10 mouse cellular contexts compared by ENCODE assay signal in the genomic region with DNA sequence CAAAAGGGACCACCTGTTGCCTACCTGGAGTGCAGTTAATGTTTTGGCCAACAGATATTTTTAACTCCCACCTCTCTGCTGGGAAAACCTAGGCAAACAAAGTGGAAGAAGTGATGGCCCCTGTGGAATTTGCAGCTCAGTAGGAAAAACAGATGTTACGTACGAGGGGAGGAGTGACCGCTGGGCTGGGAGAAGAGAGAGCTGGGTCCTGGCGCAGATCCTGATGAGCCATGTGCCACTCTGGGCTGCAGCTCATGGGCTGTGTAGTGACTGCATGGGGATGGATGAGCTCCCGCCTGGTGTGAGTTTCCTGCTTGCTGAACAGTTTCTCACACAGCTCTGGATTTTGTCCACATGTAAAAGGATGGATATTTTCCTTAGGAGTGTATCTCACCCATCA. TPM values are rescaled to one million over a fixed set of nuclear protein-coding genes. Genes with fewer than 3 reads are reported as not detected.
A peak's percentile ranks its signal among the peaks of the same experiment; 100 is the strongest.
DNase-seq lines count a peak whose midpoint lies in the region; ATAC-seq lines count a peak whose summit lies in the region.
"Had no signal": no experiment of that assay in that cellular context is flagged by ENCODE, and none has a peak within 500 bp of the region (broad histone marks: within the 10 kb centered on the region; RNA-seq: fewer than 3 reads in every experiment).

No protein-coding gene starts in this region.

- WGBS in hindbrain, embryonic 16.5 days = 36% methylated on average over 5 of the region's 5 CpGs
- WGBS in hindbrain, embryonic 13.5 days = 48% methylated on average over 5 of the region's 5 CpGs

- peak; percentile 62; the same call in 1 of the 2 replicates for ATAC-seq in hindbrain, embryonic 16.5 days
- no peak for ATAC-seq in hindbrain, embryonic 13.5 days (ENCODE audit: low FRiP score)

- no peak overlapping the region for H3K27ac ChIP-seq in hindbrain, embryonic 16.5 days (ENCODE audit: low read depth, low read length)
- H3K27ac ChIP-seq in hindbrain, embryonic 13.5 days = no peak overlapping the region
- H3K27ac ChIP-seq: kidney, embryonic 15.5 days had no signal

- peak; percentile 87 for DNase-seq in 3T3-L1 (ENCODE audit: low read depth, low spot score)
- DNase-seq in embryo, embryonic 10.5 days (ENCODE audit: low spot score) = peak; percentile 27
- DNase-seq in heart, postnatal 10 days = peak; percentile 55 to 61
- no peak for DNase-seq in thymus, postnatal 10 days (ENCODE audit: low spot score in 2 of 2)
- DNase-seq in right cerebral cortex, postnatal 25 days = no peak
- DNase-seq in right cerebral cortex, adult 2 months (ENCODE audit: low spot score in 2 of 2) = no peak

- no peak overlapping the region for H3K4me3 ChIP-seq in hindbrain, embryonic 16.5 days (ENCODE audit: low read length)
- H3K4me3 ChIP-seq in hindbrain, embryonic 13.5 days = no peak overlapping the region
- H3K4me3 ChIP-seq: kidney, embryonic 15.5 days had no signal

- H3K4me2 ChIP-seq in hindbrain, embryonic 16.5 days (ENCODE audit: low read length) = no peak overlapping the region
- no peak overlapping the region for H3K4me2 ChIP-seq in hindbrain, embryonic 13.5 days

- H3K4me1 ChIP-seq in hindbrain, embryonic 16.5 days (ENCODE audit: control insufficient read depth, insufficient read depth, low read depth, low read length) = peaks cover 4% of the 10 kb centered on the region; the same call in 1 of the 2 replicates
- H3K4me1 ChIP-seq in hindbrain, embryonic 13.5 days (replicated peaks) = peaks cover 18% of the 10 kb centered on the region

- H3K27me3 ChIP-seq in hindbrain, embryonic 16.5 days (replicated peaks; ENCODE audit: control insufficient read depth, insufficient read depth, low read length) = no peaks in the 10 kb centered on the region
- H3K27me3 ChIP-seq in hindbrain, embryonic 13.5 days = peaks cover 6% of the 10 kb centered on the region
- H3K27me3 ChIP-seq: kidney, embryonic 15.5 days; Patski had no signal

- intact Hi-C loops in heart, postnatal 10 days (cut with DNase I) = no loop called here

- no peaks in the 10 kb centered on the region for H3K9me3 ChIP-seq in hindbrain, embryonic 16.5 days (ENCODE audit: control insufficient read depth, low read length)
- H3K9me3 ChIP-seq in hindbrain, embryonic 13.5 days = no peaks in the 10 kb centered on the region
- H3K9me3 ChIP-seq: kidney, embryonic 15.5 days had no signal

- H3K9ac ChIP-seq in hindbrain, embryonic 16.5 days (ENCODE audit: low read depth, low read length) = no peak overlapping the region
- no peak overlapping the region for H3K9ac ChIP-seq in hindbrain, embryonic 13.5 days
- H3K9ac ChIP-seq: kidney, embryonic 15.5 days had no signal

- no peaks in the 10 kb centered on the region for H3K36me3 ChIP-seq in hindbrain, embryonic 16.5 days (ENCODE audit: control insufficient read depth, insufficient read depth, low read length)
- no peaks in the 10 kb centered on the region for H3K36me3 ChIP-seq in hindbrain, embryonic 13.5 days
- H3K36me3 ChIP-seq: kidney, embryonic 15.5 days had no signal

RNA-seq across cellular contexts. Expression of a gene that starts 1.3 kb away (rescaled TPM):
- polyA plus RNA-seq in hindbrain, embryonic 16.5 days (2015; fragmentation: Nextera tagmentation; extraction: Ambion mirVana) = 0.46 and 0.59 TPM in 2 replicates
- polyA plus RNA-seq in hindbrain, embryonic 13.5 days (2015; fragmentation: Nextera tagmentation; extraction: Ambion mirVana) = 0.31 and 0.35 TPM in 2 replicates
- total RNA-seq in heart, postnatal 10 days (2021) = 1 to 10 TPM; 1.9 to 2.1 TPM

RNA-seq across cellular contexts. Expression of a gene that starts 49.4 kb away (rescaled TPM):
- polyA plus RNA-seq in hindbrain, embryonic 16.5 days (2015; fragmentation: Nextera tagmentation; extraction: Ambion mirVana) = 8.3 and 9.7 TPM in 2 replicates
- polyA plus RNA-seq in hindbrain, embryonic 13.5 days (2015; fragmentation: Nextera tagmentation; extraction: Ambion mirVana) = 6.8 and 8.8 TPM in 2 replicates
- total RNA-seq in heart, postnatal 10 days (2021) = 10 to 100 TPM; 15.4 to 17.4 TPM
- polyA plus RNA-seq: Patski had no signal

Comparison
In these comparisons a context has a peak if more than half of its experiments do, and no peak if none do; other contexts are left out.
1. DNase-seq: peak in 3T3-L1 (single experiment), embryo, embryonic 10.5 days (single experiment) and heart, postnatal 10 days (2 of 2); none in thymus, postnatal 10 days (0 of 2), right cerebral cortex, postnatal 25 days (single experiment) and right cerebral cortex, adult 2 months (0 of 2).